Mouse (Mus musculus) lung, postnatal 36 days (tissue): ENCODE data around the gene Tnfrsf4.

Source experiments
- DNase-seq: peaks from one replicate; pipeline ENCODE4 v3.0.0; 2022; ENCODE audit warnings: mixed read lengths

The Tnfrsf4 gene

GRCm38 (mm10) chr4:156030651-156031118 lies 17.0 kb downstream of the Tnfrsf4 start:
- DNase-seq = no peak

- DNase-seq = no peak
Observed at GRCm38 (mm10) chr4:156031255-156031592, 17.6 kb downstream of the Tnfrsf4 start.

- peak; percentile 90 for DNase-seq
Observed at GRCm38 (mm10) chr4:156031593-156032391, 18.1 kb downstream of the Tnfrsf4 start.

- no peak for DNase-seq
Observed at GRCm38 (mm10) chr4:156032856-156033255, 19.2 kb downstream of the Tnfrsf4 start.

GRCm38 (mm10) chr4:156033476-156034119 lies 20.0 kb downstream of the Tnfrsf4 start:
- peak; percentile 83 for DNase-seq

GRCm38 (mm10) chr4:156034301-156034700 lies 20.7 kb downstream of the Tnfrsf4 start:
- DNase-seq = no peak

GRCm38 (mm10) chr4:156034901-156035300 lies 21.3 kb downstream of the Tnfrsf4 start:
- no peak for DNase-seq

- DNase-seq = no peak
Observed at GRCm38 (mm10) chr4:156044754-156045153, 31.1 kb downstream of the Tnfrsf4 start.

GRCm38 (mm10) chr4:156049779-156050178 lies 36.1 kb downstream of the Tnfrsf4 start:
- DNase-seq = no peak

- DNase-seq = peak; percentile 72
Observed at GRCm38 (mm10) chr4:156050391-156050980, 36.8 kb downstream of the Tnfrsf4 start.

- DNase-seq = no peak
Observed at GRCm38 (mm10) chr4:156053113-156053512, 39.5 kb downstream of the Tnfrsf4 start.

GRCm38 (mm10) chr4:156054130-156054529 lies 40.5 kb downstream of the Tnfrsf4 start:
- no peak for DNase-seq

- no peak for DNase-seq
Observed at GRCm38 (mm10) chr4:156054606-156055005, 41.0 kb downstream of the Tnfrsf4 start.

GRCm38 (mm10) chr4:156055173-156055572 lies 41.5 kb downstream of the Tnfrsf4 start:
- DNase-seq = no peak

- no peak for DNase-seq
Observed at GRCm38 (mm10) chr4:156057702-156058101, 44.1 kb downstream of the Tnfrsf4 start.

GRCm38 (mm10) chr4:156058826-156059225 lies 45.2 kb downstream of the Tnfrsf4 start:
- no peak for DNase-seq

GRCm38 (mm10) chr4:156059261-156059660 lies 45.6 kb downstream of the Tnfrsf4 start, which contains the start of gene Ttll10:
Ttll10 (minus strand) TSS chr4:156059414.
- peak; percentile 79 for DNase-seq

- peak; percentile 92 for DNase-seq
Observed at GRCm38 (mm10) chr4:156059713-156060112, 46.1 kb downstream of the Tnfrsf4 start.

- DNase-seq = no peak
Observed at GRCm38 (mm10) chr4:156063861-156064509, 50.3 kb downstream of the Tnfrsf4 start.

- peak; percentile 26 for DNase-seq
Observed at GRCm38 (mm10) chr4:156064510-156064897, 50.9 kb downstream of the Tnfrsf4 start.

GRCm38 (mm10) chr4:156065156-156065894 lies 51.7 kb downstream of the Tnfrsf4 start:
- DNase-seq = no peak
